Mouse (Mus musculus): ENCODE measurements around the gene Dpagt1.
"Not testable (repeated sequence)": the region's sequence is repeated elsewhere in the genome, so short reads cannot be mapped to it uniquely, and the experiment has no call there.

Dpagt1 gene

DNA sequence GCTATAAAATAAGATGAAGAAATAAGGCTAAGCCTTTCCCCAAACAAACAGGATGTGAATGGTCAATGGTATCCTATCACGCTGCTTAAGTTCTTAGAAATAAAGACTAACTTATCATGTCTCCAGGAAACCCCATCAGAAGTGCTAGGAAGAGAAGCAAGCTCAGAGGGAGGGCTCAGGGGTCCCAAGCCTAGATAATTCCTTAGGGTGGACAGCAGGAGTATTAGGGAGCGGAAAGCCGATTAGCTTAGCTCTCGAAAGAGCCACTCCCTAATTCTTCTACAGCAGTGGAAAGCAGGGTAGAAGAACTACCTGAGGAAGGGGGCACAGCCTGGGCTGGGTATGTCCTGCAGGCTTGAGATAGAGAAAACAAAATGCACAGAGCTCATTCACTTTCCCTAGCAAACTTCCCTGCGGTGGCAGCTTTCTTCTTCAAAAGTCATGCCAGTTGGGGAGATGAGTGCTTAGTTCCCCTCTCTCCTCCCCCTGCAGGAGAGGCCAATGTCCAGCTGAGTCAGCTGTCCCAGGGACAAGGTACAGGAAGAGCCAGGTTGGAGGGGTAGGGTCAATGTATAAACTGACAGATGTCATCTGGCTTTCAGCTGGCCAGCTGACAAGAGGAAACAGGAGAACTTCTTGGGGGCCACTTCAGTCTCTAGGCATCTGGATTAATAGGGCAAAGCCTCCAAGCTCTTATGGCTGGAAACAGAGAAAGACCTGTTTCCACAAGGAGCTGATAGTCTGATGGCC is 7.6 kb upstream of the Dpagt1 start:
- no peak for DNase-seq (ENCODE audit: low spot score in 2 of 2)

DNA sequence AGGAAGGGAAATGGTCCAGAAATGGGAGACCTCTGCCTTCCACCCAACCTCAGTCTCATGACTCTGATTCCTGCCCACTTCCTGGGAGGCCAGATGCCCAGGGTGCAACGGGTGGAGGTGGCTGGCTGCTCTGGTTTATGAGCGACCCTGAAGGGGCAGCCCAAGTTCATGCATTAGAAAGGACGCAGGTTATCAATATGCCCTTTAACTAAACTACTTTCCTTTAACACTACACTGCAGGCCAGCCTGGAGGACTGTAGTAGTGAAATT is 7.1 kb upstream of the Dpagt1 start:
- DNase-seq (ENCODE audit: low spot score in 2 of 2), result no peak

DNA sequence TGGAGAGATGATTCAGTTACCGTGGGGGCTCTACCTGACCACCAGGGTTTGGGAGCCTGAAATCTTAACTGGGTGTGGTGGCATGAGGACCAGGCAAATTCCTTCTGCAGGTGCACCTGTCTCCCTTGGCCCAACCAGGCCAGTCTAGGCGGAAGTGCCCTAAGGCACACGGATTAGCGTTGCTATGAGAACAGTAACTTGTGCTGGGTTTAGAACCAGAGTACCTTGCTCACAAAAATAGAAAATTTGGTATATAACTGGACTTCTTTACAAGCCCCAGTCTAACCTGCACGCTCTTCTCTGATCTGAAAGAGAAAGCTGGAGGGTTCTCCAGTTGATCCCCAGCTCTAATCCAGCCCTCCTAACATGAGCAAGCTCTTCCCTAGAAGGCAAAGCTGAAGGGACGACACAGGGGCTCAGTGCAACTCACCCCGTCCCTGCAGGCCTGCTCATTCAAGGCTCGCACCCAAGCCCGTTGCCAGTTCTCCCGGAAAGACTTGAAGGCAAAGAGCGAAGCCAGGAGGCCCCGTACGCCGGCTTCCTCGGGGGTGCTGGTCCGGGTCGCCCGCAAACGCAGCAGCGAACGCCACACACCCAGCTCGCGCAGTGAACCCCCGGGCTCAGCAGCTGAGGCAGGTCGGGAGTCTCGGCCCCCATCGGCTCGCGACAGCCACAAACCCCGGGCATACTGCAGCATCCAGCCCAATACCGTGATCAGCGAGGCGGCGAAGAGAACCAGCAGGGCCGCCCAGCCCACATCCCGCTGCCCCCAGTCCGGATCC is 6.5 kb upstream of the Dpagt1 start:
- DNase-seq (ENCODE audit: low spot score in 2 of 2), result peak; percentile 37 to 55

DNA sequence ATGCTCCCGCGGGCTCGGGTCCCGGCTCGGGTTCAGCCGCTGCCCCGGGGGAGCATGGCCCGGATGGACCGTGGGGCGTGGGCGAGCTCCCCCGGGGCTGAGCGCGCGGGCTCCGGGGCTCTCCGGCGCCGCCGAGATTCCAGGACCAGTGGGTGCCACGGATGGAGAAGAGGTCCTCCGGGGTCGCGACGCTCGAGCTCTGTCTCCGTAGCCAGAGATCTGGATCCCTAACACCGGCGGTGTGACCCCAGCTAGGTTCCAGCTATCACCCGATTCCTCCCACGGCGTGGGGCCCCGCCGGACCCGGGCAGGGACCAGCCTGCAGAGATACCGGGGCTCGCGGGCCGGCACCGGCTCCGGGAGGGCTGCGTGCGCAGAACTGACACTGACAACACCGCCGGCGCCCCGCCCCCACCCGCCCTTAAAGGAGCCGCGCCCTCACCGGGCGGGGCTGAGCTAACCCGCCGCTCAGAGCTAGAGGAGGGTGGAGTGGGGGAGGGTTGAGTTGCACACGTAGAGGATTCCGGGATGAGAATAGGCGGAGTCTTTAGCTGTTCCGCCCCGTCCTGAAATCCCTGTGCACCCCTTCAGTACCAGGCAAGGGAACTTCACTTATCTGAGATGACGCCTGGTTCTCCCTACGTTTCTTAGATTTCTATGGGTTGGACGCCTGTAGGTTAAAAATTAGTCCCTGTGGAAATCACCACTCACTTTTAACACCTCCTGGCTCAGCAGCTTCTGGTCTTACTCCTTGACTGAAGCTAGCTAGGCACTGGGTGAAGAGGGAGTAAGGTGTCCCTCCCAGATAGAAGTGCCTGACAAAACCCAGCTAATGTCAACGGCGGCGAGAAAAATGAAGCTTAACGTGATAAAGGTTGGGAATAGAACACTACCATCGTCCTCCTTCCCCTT is 5.7 kb upstream of the Dpagt1 start, which contains the start of gene C2cd2l:
TSS of gene C2cd2l (minus strand) at position 399 of the 912 bp plus-strand sequence.
- DNase-seq (ENCODE audit: low spot score in 2 of 2), result peak; percentile 74 to 79

DNA sequence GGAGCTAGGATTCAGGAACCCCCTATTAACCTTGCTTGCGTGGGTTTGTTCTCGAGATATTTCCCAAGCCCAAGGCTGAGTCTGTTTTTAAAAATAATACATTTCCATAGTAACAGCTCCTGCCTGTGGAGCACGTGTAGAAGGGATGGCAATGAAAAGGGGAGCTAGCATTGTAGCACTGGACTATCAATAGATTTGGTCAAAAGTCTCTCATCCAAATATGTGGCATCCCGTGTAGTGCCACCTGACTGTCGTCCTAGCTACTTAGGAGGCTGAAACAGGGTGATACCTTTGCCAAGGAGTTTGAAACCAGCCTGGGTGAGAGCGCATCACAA is 5.1 kb upstream of the Dpagt1 start:
- no peak for DNase-seq (ENCODE audit: low spot score in 2 of 2)

DNA sequence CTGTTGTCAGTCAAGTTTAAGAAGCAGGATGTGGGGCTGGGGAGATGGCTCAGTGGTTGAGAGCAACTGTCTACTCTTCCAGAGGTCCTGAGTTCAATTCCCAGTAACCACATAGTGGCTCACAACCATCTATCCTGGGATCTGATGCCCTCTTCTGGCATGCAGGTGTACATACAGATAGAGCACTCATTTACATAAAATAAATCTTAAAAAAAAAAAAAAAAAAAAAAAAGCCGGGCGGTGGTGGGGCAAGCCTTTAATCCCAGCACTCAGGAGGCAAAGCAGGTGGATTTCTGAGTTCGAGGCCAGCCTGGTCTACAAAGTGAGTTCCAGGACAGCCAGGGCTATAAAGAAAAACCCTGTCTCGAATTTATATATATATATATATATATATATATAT is 2.2 kb upstream of the Dpagt1 start:
- DNase-seq (ENCODE audit: low spot score in 2 of 2), result not testable (repeated sequence)

DNA sequence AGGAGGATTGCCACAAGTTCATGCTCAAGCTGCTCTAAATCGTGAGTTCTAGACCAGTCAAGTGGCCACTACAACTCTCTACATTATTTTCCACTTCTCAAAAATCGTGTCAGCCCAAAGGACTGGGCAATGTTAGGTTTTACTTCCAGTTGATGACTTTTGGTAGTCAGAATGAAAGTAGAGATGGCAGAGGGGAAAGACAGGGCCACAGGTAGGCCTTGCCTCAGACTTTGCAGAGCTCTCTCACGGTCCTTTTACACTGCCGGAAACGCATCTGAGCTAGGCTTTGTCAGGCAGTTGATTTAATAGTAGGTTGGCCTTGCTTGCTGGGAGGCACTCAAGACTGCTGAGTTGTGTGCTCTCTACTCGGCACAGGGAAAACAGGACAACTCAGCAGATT is 1.7 kb upstream of the Dpagt1 start:
- DNase-seq (ENCODE audit: low spot score in 2 of 2), result no peak

DNA sequence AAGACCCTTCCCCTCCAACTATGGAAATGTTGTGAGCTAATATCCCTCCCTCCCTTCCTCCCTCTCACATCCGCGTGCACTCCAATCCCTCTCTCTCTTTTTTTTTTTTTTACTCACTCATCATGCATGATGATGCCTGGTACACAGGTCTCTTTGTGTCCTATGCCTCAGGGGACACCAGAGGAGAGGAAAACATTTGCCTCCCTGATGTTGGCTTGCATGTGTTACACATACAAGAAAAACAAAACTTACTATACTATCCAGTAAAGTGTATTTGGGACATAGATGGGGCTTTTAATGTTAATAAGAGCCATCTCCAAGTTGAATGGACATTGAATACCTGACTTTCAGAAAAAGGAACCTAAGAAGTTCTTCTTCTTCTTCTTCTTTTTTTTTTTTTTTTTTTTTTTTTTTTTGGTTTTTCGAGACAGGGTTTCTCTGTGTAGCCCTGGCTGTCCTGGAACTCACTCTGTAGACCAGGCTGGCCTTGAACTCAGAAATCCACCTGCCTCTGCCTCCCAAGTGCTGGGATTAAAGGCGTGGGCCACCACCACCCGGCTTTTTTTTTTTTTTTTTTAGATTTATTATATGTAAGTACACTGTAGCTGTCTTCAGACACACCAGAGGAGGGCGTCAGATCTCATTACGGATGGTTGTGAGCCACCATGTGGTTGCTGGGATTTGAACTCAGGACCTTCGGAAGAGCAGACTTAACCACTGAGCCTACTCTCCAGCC is 619 bp upstream of the Dpagt1 start:
- DNase-seq (ENCODE audit: low spot score in 2 of 2), result not testable (repeated sequence)

DNA sequence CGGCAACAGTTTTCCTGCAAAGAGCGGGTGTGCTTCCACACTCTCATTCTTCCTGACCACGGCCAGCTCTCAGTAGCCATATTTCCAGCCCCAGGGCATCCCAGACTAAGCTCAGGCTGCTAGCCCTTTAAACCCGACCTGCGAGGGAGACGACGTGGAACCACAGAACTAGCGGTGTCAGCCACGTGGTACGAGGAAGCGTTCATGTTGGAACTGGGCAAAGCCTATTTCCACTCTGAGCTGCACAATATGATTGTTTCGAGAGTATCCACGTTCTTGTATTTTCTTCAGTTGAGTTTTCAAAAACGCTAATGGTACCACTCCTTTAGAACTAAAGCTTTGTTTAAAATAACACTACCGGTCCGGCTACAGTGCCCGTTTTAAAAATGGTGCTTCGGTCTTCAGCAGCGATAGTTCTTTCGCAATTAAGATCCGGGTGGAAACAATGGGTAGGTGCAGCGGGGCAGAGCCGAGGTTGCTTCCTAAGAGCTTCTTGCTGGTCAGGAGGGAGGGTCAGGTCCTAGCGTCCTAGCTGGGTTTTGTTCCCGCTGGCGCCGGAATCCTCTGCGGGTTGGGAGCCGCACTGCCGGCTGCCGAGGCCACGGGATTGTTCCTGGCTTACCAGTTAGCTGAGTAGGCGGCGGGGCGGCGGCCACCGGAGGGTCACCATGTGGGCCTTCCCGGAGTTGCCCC is 698 bp downstream of the Dpagt1 start:
- peak; percentile 62 to 66 for DNase-seq (ENCODE audit: low spot score in 2 of 2)

DNA sequence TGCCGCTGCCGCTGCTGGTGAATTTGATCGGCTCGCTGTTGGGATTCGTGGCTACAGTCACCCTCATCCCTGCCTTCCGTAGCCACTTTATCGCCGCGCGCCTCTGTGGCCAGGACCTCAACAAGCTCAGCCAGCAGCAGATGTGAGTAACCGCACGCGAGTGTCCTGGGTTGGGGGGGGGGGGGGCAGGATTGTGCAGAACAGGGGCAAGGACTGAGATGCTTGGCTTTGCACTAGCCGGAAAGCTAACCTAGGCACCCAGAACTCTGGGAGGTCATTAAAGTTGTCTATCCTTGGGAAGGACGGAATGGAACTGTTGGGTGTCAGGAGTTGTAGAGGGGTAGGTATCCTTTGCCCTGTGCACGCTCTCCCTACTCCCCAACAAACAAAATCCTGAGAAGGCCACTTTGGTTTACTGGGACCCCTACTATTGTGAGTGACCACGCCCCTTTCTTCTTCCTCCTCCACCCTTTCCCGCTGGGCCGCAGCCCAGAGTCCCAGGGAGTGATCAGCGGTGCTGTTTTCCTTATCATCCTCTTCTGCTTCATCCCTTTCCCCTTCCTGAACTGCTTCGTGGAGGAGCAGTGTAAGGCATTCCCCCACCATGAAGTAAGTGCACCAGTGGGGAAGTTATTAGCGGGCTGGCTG is 1.4 kb downstream of the Dpagt1 start:
- no peak for DNase-seq (ENCODE audit: low spot score in 2 of 2)

DNA sequence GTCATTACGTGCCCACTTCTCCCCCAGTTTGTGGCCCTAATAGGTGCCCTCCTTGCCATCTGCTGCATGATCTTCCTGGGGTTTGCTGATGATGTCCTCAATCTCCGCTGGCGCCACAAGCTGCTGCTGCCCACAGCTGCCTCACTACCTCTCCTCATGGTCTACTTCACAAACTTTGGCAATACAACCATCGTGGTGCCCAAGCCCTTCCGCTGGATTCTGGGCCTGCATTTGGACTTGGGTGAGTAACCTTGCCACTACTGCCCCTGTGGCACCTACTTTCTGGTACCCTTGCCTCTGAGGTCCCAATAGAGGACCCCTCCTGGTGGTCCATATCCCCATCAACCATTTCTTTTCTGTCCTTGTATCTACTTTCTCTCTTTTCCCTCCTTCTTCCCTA is 2.1 kb downstream of the Dpagt1 start:
- no peak for DNase-seq (ENCODE audit: low spot score in 2 of 2)

DNA sequence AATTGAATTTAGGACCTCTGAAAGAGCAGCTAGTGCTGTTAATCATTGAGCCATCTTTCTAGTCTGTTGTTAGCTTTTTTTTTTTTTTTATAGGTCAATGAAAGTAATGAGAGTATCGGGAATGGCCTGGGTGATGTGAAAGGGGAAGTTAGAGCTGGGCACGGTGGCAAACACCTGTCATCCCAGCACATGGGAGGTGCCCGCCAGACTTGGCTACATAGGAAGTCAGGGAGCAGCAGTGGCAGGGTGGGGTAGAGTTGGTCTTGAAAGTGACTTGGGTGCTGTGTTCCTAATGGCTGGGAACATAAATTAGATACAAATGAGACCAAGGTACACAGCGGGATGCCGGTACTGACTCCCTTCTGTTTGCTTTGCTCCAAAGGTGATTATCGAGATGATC is 4.9 kb downstream of the Dpagt1 start:
- DNase-seq (ENCODE audit: low spot score in 2 of 2), result no peak

DNA sequence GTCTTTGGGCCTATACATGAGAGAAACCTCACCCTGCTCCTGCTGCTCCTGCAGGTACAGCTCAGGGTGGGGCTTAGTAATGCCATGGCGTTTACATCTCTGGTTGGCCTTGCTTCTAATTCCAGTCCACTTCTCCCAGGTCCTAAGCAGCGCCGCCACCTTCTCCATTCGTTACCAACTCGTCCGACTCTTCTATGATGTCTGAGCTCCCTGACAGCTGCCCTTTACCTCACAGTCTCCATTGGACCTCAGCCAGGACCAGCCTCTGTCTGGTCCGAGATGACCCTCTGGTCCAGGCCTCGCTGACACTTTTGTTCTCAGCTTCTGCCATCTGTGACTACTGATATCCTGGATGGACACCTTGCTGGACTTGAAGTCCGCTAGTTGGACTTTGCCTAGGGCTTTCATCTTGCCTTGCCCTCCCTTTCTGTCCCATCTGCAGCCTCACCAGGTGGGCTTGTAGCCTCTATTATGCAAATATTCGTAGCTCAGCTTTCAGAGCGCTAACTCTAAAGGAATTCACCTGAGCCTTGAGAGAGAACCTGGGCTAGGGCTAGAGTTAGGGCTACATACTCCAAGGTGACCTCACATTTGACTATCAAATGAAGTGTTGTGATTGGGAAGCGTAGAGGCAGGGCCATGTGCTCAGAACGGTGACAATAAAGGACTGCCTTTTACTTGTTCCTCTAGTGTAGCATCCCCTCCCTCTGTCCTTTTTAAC is 7.3 kb downstream of the Dpagt1 start:
- no peak for DNase-seq (ENCODE audit: low spot score in 2 of 2)

DNA sequence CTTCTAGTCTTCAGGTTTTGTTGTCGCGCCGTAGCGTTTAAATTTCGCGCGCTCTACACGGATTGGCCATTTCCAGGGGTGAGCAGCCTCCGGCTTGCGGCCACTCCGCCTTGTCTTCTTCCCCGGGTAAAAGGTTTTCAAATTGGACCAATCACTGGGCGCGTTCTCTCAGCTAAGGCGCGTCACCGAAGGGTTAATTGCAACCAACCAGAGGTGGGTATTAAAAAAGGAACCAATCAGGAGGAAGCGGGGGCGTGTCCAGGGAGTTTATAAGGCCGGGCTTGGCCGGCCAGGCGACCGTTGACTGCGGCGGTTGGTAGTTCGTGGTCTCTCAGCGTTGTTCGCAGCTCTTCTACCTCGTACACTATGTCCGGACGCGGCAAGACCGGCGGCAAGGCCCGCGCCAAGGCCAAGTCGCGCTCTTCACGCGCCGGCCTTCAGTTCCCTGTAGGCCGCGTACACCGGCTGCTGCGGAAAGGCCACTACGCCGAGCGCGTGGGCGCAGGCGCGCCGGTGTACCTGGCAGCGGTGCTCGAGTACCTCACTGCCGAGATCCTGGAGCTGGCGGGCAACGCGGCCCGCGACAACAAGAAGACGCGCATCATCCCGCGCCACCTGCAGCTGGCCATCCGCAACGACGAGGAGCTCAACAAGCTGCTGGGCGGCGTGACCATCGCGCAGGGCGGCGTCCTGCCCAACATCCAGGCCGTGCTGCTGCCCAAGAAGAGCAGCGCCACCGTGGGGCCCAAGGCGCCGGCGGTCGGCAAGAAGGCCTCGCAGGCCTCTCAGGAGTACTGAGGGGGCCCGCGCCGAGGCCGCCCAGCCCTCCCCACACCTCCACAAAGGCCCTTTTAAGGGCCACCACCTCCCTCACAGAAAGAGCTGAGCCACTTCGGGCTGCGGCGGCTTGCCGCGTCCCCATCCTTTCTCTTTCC is 8.8 kb downstream of the Dpagt1 start, which contains the start of gene H2afx:
TSS of gene H2afx (plus strand) at position 299 of the 935 bp plus-strand sequence.
- peak; percentile 96 to 99 for DNase-seq (ENCODE audit: low spot score in 2 of 2)

DNA sequence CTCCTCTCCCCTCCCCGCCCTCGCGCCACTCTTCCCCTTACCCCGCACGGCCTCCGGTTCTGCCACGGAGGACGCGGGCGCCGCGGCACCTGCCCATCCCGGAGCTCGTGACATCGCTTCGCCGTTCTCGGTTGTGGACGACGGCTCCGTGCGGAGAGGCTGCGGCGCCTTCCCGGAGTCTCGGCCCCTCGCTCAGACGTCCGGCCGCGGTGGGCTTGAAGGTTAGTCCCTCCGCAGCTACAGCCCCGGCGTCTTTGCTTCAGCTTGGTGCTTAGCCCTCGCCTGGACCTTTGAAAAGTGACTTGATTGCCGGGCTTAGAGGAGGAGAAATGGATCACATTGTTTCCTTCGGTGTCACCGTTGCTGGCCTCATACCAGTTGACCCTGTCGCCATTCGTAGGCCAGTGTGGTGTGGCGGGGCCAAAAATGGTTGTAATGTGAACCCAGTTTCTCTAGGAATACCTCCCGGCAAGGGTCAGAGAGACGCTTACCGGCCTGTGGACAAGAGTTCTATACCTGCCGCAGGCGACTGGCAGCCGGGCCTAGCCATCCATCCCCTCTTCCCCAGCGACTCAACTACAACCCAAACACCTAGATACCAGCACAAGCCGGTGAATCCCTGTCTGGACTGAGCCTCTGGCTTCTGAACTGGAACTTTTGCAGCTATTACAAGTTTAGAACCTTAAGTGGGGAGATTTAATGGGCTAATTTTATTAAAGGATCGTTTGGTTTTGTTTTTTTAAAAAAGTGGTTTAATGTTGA is 9.7 kb downstream of the Dpagt1 start:
- no peak for DNase-seq (ENCODE audit: low spot score in 2 of 2)

DNA sequence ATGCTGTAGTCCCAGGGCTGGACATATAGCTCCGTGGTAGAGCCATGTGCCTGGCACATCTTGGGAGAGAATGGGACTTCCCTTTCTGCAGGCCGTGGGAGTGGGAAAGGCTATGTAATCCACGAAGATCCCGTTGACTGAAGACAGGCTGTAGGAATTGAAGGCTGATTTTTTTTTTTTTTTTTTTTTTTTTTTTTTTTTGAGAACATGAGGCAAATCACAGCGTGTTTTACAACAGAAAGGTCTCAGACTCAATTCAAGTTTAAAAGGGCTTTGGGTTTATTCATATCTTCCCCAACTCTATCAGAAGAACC is 10.2 kb downstream of the Dpagt1 start:
- DNase-seq (ENCODE audit: low spot score in 2 of 2), result no peak

DNA sequence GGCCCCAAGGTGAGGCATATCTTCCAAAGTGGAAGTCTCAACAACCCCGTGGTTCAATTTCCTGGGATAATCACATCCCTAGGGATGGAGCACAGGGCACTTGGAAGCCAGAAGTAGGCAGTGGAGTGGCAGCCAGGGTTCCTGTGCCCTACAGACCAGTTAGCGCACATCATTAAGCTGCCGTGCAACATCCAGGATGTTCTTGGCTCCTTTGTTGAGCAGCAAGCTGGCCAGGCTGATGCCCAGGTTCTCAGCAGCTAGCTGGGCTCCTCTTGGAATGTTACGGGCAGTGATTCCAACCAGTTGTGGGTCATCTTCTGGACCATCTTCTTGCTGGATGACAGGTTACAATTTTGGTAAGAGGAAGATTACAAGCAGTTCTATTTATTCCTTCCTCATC is 10.7 kb downstream of the Dpagt1 start:
- not testable (repeated sequence) for DNase-seq (ENCODE audit: low spot score in 2 of 2)

DNA sequence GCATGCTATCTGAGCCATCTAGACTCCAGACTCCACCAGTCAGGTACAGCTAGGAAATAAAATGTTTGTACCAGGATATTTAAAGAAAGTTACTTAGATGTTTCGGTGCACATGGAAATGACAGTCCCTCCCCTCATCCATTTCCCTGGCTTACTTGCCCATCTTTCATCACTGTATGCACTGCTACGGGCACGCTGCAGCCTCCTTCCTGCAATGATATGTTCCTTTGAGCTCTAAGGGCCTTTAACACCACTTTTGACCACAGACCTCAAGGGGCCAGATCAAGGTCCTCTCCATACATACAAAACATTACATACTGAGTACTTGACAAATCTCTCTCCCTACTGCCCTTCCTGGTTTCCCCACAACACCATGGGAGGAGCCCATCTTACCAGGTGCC is 11.1 kb downstream of the Dpagt1 start:
- no peak for DNase-seq (ENCODE audit: low spot score in 2 of 2)

Data from thymus, postnatal 10 days (tissue).